Mouse (Mus musculus): ENCODE data around the gene Sqor.

The Sqor gene

GRCm38 (mm10) chr2:122783730-122784129, 18.7 kb downstream of the Sqor start:
- no peak for DNase-seq (ENCODE audit: low read depth, low spot score)

GRCm38 (mm10) chr2:122784701-122785100, 19.7 kb downstream of the Sqor start:
- no peak for DNase-seq (ENCODE audit: low read depth, low spot score)

- DNase-seq (ENCODE audit: low read depth, low spot score) = no peak
These were observed 21.1 kb downstream of the Sqor start for GRCm38 (mm10) chr2:122786167-122786566.

- DNase-seq (ENCODE audit: low read depth, low spot score) = peak; percentile 6
These were observed 24.3 kb downstream of the Sqor start for GRCm38 (mm10) chr2:122789311-122789710.

- no peak for DNase-seq (ENCODE audit: low read depth, low spot score)
These were observed 24.7 kb downstream of the Sqor start for GRCm38 (mm10) chr2:122789730-122790129.

- DNase-seq (ENCODE audit: low read depth, low spot score) = no peak
These were observed 39.4 kb downstream of the Sqor start for GRCm38 (mm10) chr2:122804392-122804791.

- DNase-seq (ENCODE audit: low read depth, low spot score) = no peak
These were observed 41.0 kb downstream of the Sqor start for GRCm38 (mm10) chr2:122806040-122806439.

- no peak for DNase-seq (ENCODE audit: low read depth, low spot score)
These were observed 44.0 kb downstream of the Sqor start for GRCm38 (mm10) chr2:122809027-122809426.

- DNase-seq (ENCODE audit: low read depth, low spot score) = no peak
These were observed 51.9 kb downstream of the Sqor start for GRCm38 (mm10) chr2:122816986-122817385.

GRCm38 (mm10) chr2:122821246-122821645, 56.2 kb downstream of the Sqor start:
- no peak for DNase-seq (ENCODE audit: low read depth, low spot score)

GRCm38 (mm10) chr2:122825406-122826236, 60.6 kb downstream of the Sqor start:
- peak; percentile 33 for DNase-seq (ENCODE audit: low read depth, low spot score)

GRCm38 (mm10) chr2:122826302-122826701, 61.3 kb downstream of the Sqor start:
- DNase-seq (ENCODE audit: low read depth, low spot score) = no peak

GRCm38 (mm10) chr2:122854636-122855035, 89.6 kb downstream of the Sqor start:
- DNase-seq (ENCODE audit: low read depth, low spot score) = no peak

GRCm38 (mm10) chr2:122855354-122855753, 90.3 kb downstream of the Sqor start:
- DNase-seq (ENCODE audit: low read depth, low spot score) = no peak

All from CD4-positive, CD25-positive, alpha-beta regulatory T cell, adult 2 months (primary cell).